Mouse (Mus musculus) neural tube, embryonic 13.5 days (tissue): ENCODE data around the gene Fam81a. TPM values are rescaled to one million over a fixed set of nuclear protein-coding genes. Genes with fewer than 3 reads are reported as not detected.

Experiments used
- ATAC-seq: fragments of 200-750 bp; cut with Nextera tagmentation; 2 replicates; pipeline ENCODE4 v1.8.0; 2017; ENCODE audit warnings: low read depth, mild to moderate bottlenecking, moderate TSS enrichment, moderate library complexity
- H3K27ac ChIP-seq: fragments of 300-500 bp; sonication (generic); replicated peaks from 2 replicates; pipeline ENCODE4 v1.5.1; 2015; ENCODE audit warnings: moderate library complexity, mild to moderate bottlenecking, inconsistent platforms
- H3K27me3 ChIP-seq: fragments of 300-500 bp; sonication (generic); 2 replicates; pipeline ENCODE4 v1.6.1; 2015; ENCODE audit warnings: mild to moderate bottlenecking, inconsistent platforms
- H3K36me3 ChIP-seq: fragments of 300-500 bp; sonication (generic); 2 replicates; pipeline ENCODE4 v1.6.1; 2015; ENCODE audit warnings: mild to moderate bottlenecking, inconsistent platforms
- H3K4me1 ChIP-seq: fragments of 300-500 bp; sonication (generic); replicated peaks from 2 replicates; pipeline ENCODE4 v1.6.1; 2015; ENCODE audit warnings: inconsistent platforms
- H3K4me2 ChIP-seq: fragments of 300-500 bp; sonication (generic); 2 replicates; pipeline ENCODE4 v1.6.1; 2015; ENCODE audit warnings: inconsistent platforms, mild to moderate bottlenecking, moderate library complexity
- H3K4me3 ChIP-seq: fragments of 300-500 bp; sonication (generic); 2 replicates; pipeline ENCODE4 v1.5.1; 2015; ENCODE audit warnings: mild to moderate bottlenecking, inconsistent platforms
- H3K9ac ChIP-seq: fragments of 300-500 bp; sonication (generic); 2 replicates; pipeline ENCODE4 v1.6.1; 2015; ENCODE audit warnings: moderate library complexity, mild to moderate bottlenecking, inconsistent platforms
- H3K9me3 ChIP-seq: fragments of 300-500 bp; sonication (generic); 2 replicates; pipeline ENCODE4 v1.6.1; 2016; ENCODE audit warnings: inconsistent platforms
- WGBS: fragments of 180-500 bp; shearing (Covaris S2); methylation state at CpG from one replicate; pipeline ENCODE4 v1.1.7; 2015; 5-methylcytosine and 5-hydroxymethylcytosine counted together
- polyA plus RNA-seq: library from polyadenylated mRNA; unstranded; fragments of >200 nt; fragmentation: Nextera tagmentation; extraction: Ambion mirVana; gene quantifications from 2 replicates; pipeline ENCODE4 v1.2.1, GENCODE M21; 2015

Fam81a gene
- polyA plus RNA-seq, 1 experiment from 2014 or later, result 5.1 TPM

DNA sequence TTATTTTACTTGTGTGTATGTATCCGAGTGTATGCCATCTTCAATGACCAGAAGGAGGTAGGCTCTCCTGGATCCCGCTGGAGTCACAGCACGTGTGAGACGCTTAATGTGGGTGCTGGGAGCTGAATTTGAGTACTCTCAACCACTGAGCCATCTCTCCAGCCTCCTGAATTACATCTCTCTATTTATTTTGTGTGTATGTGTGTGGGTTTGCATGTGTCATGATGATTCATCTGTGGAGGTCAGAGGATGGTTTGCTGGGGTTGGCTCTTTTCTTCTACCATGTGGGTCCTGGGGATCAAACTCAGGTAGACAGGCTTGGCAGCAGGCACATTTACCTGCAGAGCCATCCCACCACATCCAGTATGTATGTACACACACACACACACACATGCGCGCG lies 60.6 kb downstream of the Fam81a start:
- H3K4me2 ChIP-seq, result no peak overlapping the region
- no peak for ATAC-seq
- no peak overlapping the region for H3K9ac ChIP-seq
- H3K27me3 ChIP-seq, result no peaks in the 10 kb centered on the region
- H3K4me1 ChIP-seq, result peaks cover 5% of the 10 kb centered on the region; the same call in 1 of the 2 replicates
- no peaks in the 10 kb centered on the region for H3K36me3 ChIP-seq
- 91% methylated on average over 7 of the region's 7 CpGs for WGBS
- H3K4me3 ChIP-seq, result no peak overlapping the region
- H3K9me3 ChIP-seq, result no peaks in the 10 kb centered on the region
- no peak overlapping the region for H3K27ac ChIP-seq

DNA sequence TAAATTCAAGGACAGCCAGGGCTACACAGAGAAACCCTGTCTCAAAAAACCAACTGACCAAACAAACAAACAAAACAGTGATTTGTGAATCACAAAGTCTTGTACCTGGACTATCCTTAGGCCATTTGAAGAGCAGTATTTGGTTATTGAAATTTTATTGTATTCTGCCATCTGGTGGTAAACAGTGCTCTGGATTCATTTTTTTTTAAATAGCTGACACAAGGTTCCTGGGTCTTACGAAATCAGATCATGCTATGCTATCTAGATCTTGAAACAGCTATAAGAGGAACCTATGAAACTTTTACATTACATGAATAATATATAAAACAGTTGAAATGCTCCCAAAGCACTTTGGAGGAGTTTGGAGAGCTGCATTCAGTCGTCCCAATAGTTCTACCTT lies 61.4 kb downstream of the Fam81a start:
- H3K4me2 ChIP-seq, result no peak overlapping the region
- no peaks in the 10 kb centered on the region for H3K27me3 ChIP-seq
- H3K4me1 ChIP-seq, result peaks cover 2% of the 10 kb centered on the region; the same call in 1 of the 2 replicates
- ATAC-seq, result no peak
- no peak overlapping the region for H3K4me3 ChIP-seq
- no peaks in the 10 kb centered on the region for H3K9me3 ChIP-seq
- H3K9ac ChIP-seq, result no peak overlapping the region
- no peak overlapping the region for H3K27ac ChIP-seq
- H3K36me3 ChIP-seq, result no peaks in the 10 kb centered on the region
- WGBS, result 76% methylated on average over 2 of the region's 2 CpGs

DNA sequence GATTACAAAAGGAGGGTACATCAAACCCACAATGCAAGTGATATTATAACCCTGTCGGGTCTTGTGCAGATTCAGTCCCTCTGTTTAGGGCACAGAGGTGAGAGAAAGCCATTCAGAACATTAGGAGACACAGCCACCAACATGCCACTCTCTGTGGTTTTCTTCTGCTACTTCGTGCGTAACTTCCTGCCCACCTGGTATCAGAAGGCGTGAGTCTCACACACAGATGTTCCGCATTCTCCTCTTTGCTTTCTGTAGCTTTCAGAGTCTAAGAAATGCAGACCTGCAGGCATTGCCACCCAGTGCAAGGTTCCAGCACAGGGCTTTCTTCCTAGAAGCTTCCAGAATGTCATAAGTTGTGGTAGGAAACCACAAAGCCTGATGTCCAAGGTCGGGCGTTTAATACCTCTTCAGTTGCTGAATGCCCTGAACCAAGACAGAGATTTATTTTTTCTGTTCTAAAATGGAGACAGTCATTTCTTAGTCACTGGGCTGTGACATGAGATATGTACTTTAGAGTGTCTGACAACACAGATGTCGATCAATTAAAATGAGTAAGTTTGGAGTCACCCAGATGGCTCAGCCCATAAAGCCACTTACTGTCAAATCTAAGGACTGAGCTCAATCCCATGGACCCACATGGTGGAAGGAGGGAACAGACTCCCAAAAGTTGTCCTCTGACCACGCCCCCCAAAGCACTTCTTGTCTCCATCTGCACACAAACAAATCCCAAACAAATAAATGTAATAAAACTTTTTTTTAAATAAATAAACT lies 62.1 kb downstream of the Fam81a start:
- H3K27me3 ChIP-seq, result no peaks in the 10 kb centered on the region
- no peaks in the 10 kb centered on the region for H3K36me3 ChIP-seq
- 89% methylated on average over 9 of the region's 9 CpGs for WGBS
- H3K27ac ChIP-seq, result no peak overlapping the region
- no peak overlapping the region for H3K4me3 ChIP-seq
- H3K9me3 ChIP-seq, result no peaks in the 10 kb centered on the region
- no peak for ATAC-seq
- no peak overlapping the region for H3K9ac ChIP-seq
- no peaks in the 10 kb centered on the region for H3K4me1 ChIP-seq
- no peak overlapping the region for H3K4me2 ChIP-seq

- no peak overlapping the region for H3K4me3 ChIP-seq
- no peaks in the 10 kb centered on the region for H3K9me3 ChIP-seq
- no peak overlapping the region for H3K27ac ChIP-seq
- H3K36me3 ChIP-seq, result no peaks in the 10 kb centered on the region
- H3K27me3 ChIP-seq, result no peaks in the 10 kb centered on the region
- no peaks in the 10 kb centered on the region for H3K4me1 ChIP-seq
- H3K4me2 ChIP-seq, result no peak overlapping the region
- whole genome bisulfite sequencing, result 88% methylated on average over 3 of the region's 3 CpGs
- no peak for ATAC-seq
- H3K9ac ChIP-seq, result no peak overlapping the region
Observed at GRCm38 (mm10) chr9:70078034-70078433, 64.3 kb downstream of the Fam81a start.

- H3K4me3 ChIP-seq, result no peak overlapping the region
- no peaks in the 10 kb centered on the region for H3K27me3 ChIP-seq
- no peak overlapping the region for H3K9ac ChIP-seq
- H3K36me3 ChIP-seq, result no peaks in the 10 kb centered on the region
- H3K4me2 ChIP-seq, result no peak overlapping the region
- H3K27ac ChIP-seq, result no peak overlapping the region
- H3K4me1 ChIP-seq, result no peaks in the 10 kb centered on the region
- H3K9me3 ChIP-seq, result no peaks in the 10 kb centered on the region
- ATAC-seq, result no peak
- 70% methylated on average over 7 of the region's 7 CpGs for WGBS
Observed at GRCm38 (mm10) chr9:70077170-70077569, 65.2 kb downstream of the Fam81a start.

- no peaks in the 10 kb centered on the region for H3K36me3 ChIP-seq
- H3K4me2 ChIP-seq, result no peak overlapping the region
- no peaks in the 10 kb centered on the region; the same call in 1 of the 2 replicates for H3K4me1 ChIP-seq
- H3K9me3 ChIP-seq, result no peaks in the 10 kb centered on the region
- H3K27ac ChIP-seq, result no peak overlapping the region
- no peak overlapping the region for H3K4me3 ChIP-seq
- no peaks in the 10 kb centered on the region for H3K27me3 ChIP-seq
- WGBS, result 84% methylated on average over 8 of the region's 8 CpGs
- no peak for ATAC-seq
- H3K9ac ChIP-seq, result no peak overlapping the region
Observed at GRCm38 (mm10) chr9:70072387-70072786, 70.0 kb downstream of the Fam81a start.

DNA sequence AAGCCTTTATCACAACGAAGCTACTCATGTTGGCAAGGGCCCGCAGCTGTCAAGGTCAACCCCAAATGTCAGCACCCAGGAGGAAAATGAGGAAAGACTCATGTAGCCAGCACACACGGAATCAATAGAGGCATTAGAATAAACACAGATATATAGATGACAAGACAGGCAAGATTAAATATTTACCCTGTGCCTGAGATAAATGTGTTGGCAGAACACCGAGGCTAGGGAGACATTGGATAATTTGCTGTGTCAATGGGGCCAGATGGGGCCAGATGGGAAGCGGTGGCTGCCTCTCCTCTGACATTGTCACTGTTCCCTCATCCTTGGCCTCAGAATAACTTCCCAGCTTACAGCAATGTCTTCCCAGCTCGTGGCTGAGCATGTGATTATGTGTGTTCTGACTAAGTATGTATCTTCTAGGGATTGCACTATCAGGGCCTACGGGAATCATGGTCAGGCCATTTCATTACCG lies 72.4 kb downstream of the Fam81a start:
- 55% methylated on average over 8 of the region's 8 CpGs for WGBS
- no peak overlapping the region for H3K9ac ChIP-seq

DNA sequence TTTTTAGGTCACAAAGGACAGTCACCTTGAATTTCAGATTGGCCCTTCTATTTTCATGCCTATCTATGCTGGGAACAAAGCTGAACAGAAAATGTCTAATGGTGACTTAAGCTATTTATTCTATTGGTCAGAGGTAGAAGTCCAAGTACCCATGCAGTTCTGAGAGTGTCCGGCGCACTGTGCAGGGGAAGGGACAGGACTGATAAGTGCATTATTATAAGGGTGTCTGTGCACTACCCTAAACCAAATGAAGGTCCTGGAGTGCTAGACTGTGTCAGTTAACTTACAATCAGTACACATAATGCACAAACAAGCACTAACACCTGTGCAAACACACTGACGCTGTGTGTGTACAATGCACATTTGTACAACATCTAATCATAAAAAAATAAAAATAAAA lies 74.9 kb downstream of the Fam81a start:
- Histone ChIP-seq H3K27ac (no peak overlapping the region), H3K9me3 (no peaks in the 10 kb centered on the region), H3K9ac (no peak overlapping the region), H3K4me2 (no peak overlapping the region), H3K36me3 (no peaks in the 10 kb centered on the region), H3K4me1 (no peaks in the 10 kb centered on the region; the same call in 1 of the 2 replicates), H3K27me3 (no peaks in the 10 kb centered on the region), H3K4me3 (no peak overlapping the region)
- ATAC-seq, result no peak
- 92% methylated on average over 3 of the region's 3 CpGs for whole genome bisulfite sequencing

More for the DNA sequence above, 72.4 kb downstream of the Fam81a start:
- Histone ChIP-seq H3K4me1 (no peaks in the 10 kb centered on the region; the same call in 1 of the 2 replicates), H3K27me3 (no peaks in the 10 kb centered on the region), H3K4me2 (no peak overlapping the region), H3K27ac (no peak overlapping the region), H3K9me3 (no peaks in the 10 kb centered on the region), H3K36me3 (no peaks in the 10 kb centered on the region), H3K4me3 (no peak overlapping the region)
- no peak for ATAC-seq

DNA sequence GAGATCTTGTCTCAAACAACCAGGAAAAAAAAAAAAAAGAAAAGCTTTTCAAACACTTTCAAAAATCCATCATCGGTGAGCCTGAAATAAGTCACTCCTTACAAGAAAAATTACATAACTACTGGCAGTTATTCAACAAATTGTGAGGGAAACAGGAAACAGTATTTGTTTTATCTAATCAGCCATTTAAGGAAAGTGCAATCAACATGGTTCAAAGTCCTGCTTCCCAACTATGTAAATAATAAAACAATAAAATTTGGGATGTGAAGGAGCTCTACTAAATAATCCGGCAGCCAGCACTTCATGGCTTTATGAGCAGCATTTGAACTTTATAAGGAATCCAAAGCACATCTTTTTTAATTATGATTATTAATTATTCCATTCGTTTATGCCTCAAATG lies 80.3 kb downstream of the Fam81a start:
- Histone ChIP-seq H3K36me3 (no peaks in the 10 kb centered on the region), H3K4me1 (no peaks in the 10 kb centered on the region), H3K27me3 (no peaks in the 10 kb centered on the region), H3K9me3 (no peaks in the 10 kb centered on the region), H3K4me2 (no peak overlapping the region), H3K9ac (no peak overlapping the region), H3K4me3 (no peak overlapping the region), H3K27ac (no peak overlapping the region)
- WGBS, result 89% methylated on average over 3 of the region's 3 CpGs
- ATAC-seq, result no peak

DNA sequence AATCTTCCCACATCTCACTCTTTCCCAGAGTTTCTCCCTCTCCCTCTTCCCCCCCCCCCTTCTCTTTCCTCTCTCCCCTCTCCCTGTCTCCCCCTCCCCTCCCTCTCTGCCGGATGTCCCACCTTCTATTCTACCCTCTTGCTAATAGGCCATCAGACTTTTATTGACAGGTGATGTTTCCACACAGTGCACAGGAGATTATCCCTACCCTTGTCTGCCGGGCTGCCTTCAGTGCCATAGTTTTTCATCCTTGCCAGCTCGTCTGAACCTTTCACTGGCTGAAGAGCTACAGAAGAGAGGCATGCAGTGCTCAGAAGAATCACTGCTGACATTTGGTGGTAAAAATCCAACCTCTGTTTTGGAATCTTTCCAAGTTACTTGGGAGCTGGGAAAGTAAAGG lies 88.9 kb downstream of the Fam81a start:
- 41% methylated on average over 3 of the region's 3 CpGs for WGBS

DNA sequence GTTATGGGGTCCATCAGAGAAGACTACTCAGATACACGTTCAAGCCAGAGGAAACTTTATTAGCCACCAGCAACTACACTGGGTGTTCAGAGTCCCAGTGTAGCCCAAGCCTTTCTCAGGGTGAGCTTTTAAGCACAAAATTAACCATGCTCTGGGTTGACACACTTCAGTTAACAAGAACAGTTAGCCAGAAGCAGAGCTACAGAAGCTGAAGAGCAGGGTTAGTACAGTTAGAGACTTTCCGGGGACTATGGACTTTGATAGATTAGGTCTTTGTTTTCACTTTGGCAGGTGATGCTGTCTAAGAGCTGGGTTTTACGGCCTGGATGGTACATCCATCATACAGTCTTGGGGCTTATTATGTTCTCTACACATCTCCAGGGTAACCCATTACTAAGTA lies 89.6 kb downstream of the Fam81a start:
- Histone ChIP-seq H3K4me2 (no peak overlapping the region), H3K9ac (no peak overlapping the region), H3K9me3 (no peaks in the 10 kb centered on the region), H3K36me3 (no peaks in the 10 kb centered on the region), H3K4me1 (no peaks in the 10 kb centered on the region), H3K27ac (no peak overlapping the region), H3K27me3 (no peaks in the 10 kb centered on the region), H3K4me3 (no peak overlapping the region)
- 49% methylated on average over 3 of the region's 3 CpGs for WGBS
- ATAC-seq, result no peak

More for the DNA sequence above, 88.9 kb downstream of the Fam81a start:
- no peaks in the 10 kb centered on the region for H3K27me3 ChIP-seq
- no peak for ATAC-seq
- H3K9me3 ChIP-seq, result no peaks in the 10 kb centered on the region
- no peak overlapping the region for H3K4me2 ChIP-seq
- H3K4me1 ChIP-seq, result no peaks in the 10 kb centered on the region
- no peak overlapping the region for H3K27ac ChIP-seq
- H3K36me3 ChIP-seq, result no peaks in the 10 kb centered on the region
- no peak overlapping the region for H3K9ac ChIP-seq
- no peak overlapping the region for H3K4me3 ChIP-seq

DNA sequence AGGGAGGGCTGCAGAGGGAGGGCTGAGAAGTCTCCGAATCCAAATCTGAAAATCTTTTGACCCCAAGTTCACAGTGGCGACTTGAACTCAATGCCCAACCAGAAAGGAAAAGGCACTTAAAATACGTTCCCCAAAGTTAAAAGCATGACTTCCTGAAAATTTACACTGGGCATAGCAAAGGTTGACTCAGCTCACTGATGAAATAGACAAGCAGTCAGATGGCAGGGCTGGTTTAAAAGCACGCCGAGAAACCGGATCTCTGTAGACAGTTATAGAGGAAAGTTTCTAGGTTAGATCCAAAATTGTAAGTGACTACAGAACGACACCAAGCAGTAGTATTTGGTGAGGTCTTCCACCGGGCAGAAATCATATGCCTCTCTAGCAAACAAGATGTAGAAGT lies 92.5 kb downstream of the Fam81a start:
- H3K4me1 ChIP-seq, result no peaks in the 10 kb centered on the region
- H3K36me3 ChIP-seq, result no peaks in the 10 kb centered on the region
- H3K27ac ChIP-seq, result no peak overlapping the region
- H3K4me3 ChIP-seq, result no peak overlapping the region
- H3K4me2 ChIP-seq, result no peak overlapping the region
- no peaks in the 10 kb centered on the region for H3K27me3 ChIP-seq
- WGBS, result 57% methylated on average over 8 of the region's 8 CpGs
- H3K9me3 ChIP-seq, result no peaks in the 10 kb centered on the region
- no peak overlapping the region for H3K9ac ChIP-seq
- no peak for ATAC-seq

DNA sequence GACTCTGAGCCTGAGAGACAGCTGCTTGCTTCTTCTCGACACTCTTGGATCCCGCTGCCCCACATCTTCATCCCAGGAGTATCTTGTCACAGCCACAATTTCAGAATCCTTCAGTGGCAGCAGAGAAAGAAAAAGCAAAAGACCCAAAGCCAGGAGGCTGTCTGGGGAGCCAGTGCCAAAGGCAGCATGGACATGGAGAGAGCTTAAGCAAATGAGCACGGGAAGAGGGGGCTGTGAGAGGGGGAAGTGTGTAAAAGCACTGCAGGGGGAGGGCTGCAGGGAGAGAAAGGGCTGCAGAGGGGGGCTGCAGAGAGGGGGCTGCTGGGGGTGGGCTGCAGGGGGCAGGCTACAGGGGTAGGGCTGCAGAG lies 93.0 kb downstream of the Fam81a start:
- Histone ChIP-seq H3K9ac (no peak overlapping the region), H3K4me2 (no peak overlapping the region), H3K4me3 (no peak overlapping the region), H3K36me3 (no peaks in the 10 kb centered on the region), H3K4me1 (no peaks in the 10 kb centered on the region), H3K27me3 (no peaks in the 10 kb centered on the region), H3K9me3 (no peaks in the 10 kb centered on the region), H3K27ac (no peak overlapping the region)
- WGBS, result 38% methylated on average over 3 of the region's 3 CpGs
- no peak for ATAC-seq
